7 mouse cellular contexts compared by ENCODE assay signal in the genomic region with DNA sequence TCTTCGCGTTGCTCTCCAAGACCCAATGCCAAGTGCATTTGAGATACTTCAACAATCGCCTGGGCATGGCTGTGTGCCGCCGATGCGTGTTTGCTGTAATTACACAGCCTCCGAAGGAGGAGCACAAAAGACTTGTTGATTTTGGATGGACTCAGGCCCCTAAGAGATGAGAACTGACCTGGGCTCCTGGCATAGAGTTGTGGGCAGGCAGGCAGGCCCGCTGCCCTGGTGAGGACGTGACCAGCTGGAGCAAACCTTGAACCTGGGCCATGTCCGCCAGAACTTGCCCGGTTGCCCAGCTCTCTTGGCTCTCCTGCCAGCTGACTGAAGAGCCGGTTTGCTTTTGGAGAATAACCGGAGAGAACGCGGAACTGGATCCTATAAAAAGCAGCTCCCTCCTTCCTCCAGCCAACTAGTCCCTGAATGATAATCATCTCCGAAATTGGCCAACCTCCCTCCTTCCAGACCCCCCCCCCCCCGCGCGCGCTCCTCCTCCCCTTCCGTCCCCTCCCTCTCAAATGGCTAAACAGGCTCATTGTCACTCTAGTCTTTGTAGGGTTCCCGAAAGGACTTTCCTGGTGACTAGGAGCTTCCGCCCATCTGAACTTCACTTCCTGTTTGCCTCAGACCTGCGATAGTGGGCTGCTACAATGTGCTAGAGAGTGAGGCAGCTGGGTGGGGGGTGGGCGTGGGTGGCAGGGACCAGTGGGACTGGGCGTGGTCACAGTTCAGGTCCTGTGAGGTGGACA.
DNase-seq lines count a peak whose midpoint lies in the region; ATAC-seq lines count a peak whose summit lies in the region.

No protein-coding gene starts in this region.

- H3K36me3 ChIP-seq in heart, embryonic 15.5 days: no peaks in the 10 kb centered on the region

- ATAC-seq in heart, embryonic 15.5 days (replicated peaks; ENCODE audit: insufficient number of reproducible peaks, insufficient read depth, low FRiP score, low read depth): no peak

- peaks cover 11% of the 10 kb centered on the region; the same call in 1 of the 2 replicates for H3K4me1 ChIP-seq in heart, embryonic 15.5 days (replicated peaks)

- no peaks in the 10 kb centered on the region for H3K9me3 ChIP-seq in heart, embryonic 15.5 days (replicated peaks)

- H3K27me3 ChIP-seq in heart, embryonic 15.5 days: peaks cover 41% of the 10 kb centered on the region

- no peak overlapping the region for H3K9ac ChIP-seq in heart, embryonic 15.5 days

- H3K27ac ChIP-seq in heart, embryonic 15.5 days: peak overlapping the region; percentile 5; the same call in 1 of the 2 replicates

- peak overlapping the region; percentile 24 for H3K4me2 ChIP-seq in heart, embryonic 15.5 days

- peak; percentile 67 to 72 for DNase-seq in right cerebral cortex, postnatal 10 days (ENCODE audit: low spot score in 2 of 2)
- no peak for DNase-seq in right cerebral cortex, postnatal 14 days
- peak; percentile 83 for DNase-seq in cerebellum, adult 8-10 months
- peak; percentile 54 to 74 for DNase-seq in layer of hippocampus, postnatal 14 days (ENCODE audit: low spot score in 2 of 2)
- DNase-seq in right cerebral cortex, postnatal 4 days: peak; percentile 41
- DNase-seq in urinary bladder, adult 18-20 months (ENCODE audit: low spot score in 2 of 2): no peak

- WGBS in heart, embryonic 15.5 days: 67% methylated on average over 26 of the region's 26 CpGs

- H3K4me3 ChIP-seq in heart, embryonic 15.5 days: no peak overlapping the region

Comparison
In these comparisons a context has a peak if more than half of its experiments do, and no peak if none do; other contexts are left out.
1. DNase-seq: peak in right cerebral cortex, postnatal 10 days (2 of 2), cerebellum, adult 8-10 months (single experiment), layer of hippocampus, postnatal 14 days (2 of 2) and right cerebral cortex, postnatal 4 days (single experiment); none in right cerebral cortex, postnatal 14 days (single experiment) and urinary bladder, adult 18-20 months (0 of 2).